Mouse (Mus musculus): ENCODE results near the gene Olfr391-ps. TPM values are rescaled to one million over a fixed set of nuclear protein-coding genes. Genes with fewer than 3 reads are reported as not detected.

Gene Olfr391-ps
- polyA plus RNA-seq (2014; fragmentation: Illumina TruSeq; extraction: RNeasy Lipid Tissue Mini Kit (QIAGEN cat#74804); ENCODE audit: low read depth, low replicate concordance), result not detected

DNA sequence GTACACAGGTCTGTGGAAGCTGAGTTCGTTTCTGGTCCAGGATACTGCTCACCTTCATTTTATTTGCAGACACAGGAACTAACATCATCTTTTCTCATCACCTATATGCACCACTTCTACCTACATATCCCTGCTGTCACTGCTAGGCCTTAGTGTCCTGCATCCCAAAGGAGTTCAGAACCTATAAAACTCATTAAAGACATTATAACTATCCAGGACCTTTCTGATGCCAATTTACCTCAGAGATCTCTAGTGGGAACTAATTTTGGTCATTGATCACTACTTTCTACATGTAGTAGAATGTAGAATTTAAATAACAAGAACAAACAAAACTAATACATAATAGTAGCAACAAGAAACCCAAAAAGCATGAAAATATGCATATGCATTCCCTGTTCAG is at the start of gene Olfr391-ps:
Olfr391-ps (minus strand) TSS at position 101 of the 400 bp plus-strand sequence.

GRCm38 (mm10) chr11:73851354-73851753 is 48.5 kb upstream of the Olfr391-ps start, which contains the start of gene Olfr393:
Olfr393 (minus strand) TSS chr11:73851454.

GRCm38 (mm10) chr11:73816949-73817348 is 14.1 kb upstream of the Olfr391-ps start, which contains the start of gene Olfr392:
Olfr392 (minus strand) TSS chr11:73817049.

DNA sequence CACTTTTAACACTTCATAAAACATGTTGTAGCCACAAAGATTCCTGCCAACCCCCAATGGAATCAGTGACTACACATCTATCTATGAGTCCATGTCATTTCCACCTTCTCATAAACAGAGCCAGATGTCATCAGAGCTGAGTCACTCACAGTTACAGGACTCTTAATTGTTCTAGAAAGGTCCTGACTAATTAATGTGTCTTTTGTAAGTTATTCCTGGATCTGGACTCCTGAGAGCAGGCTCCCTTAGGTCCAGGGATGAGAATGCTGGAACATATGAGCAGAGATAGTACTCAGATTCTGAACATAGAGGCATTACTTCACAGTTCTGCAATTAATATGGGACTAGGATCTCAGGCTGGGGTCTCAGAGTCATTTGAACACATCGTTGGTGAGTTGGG is 20.2 kb downstream of the Olfr391-ps start, which contains the start of gene Olfr390:
Olfr390 (plus strand) TSS at position 301 of the 400 bp plus-strand sequence.

DNA sequence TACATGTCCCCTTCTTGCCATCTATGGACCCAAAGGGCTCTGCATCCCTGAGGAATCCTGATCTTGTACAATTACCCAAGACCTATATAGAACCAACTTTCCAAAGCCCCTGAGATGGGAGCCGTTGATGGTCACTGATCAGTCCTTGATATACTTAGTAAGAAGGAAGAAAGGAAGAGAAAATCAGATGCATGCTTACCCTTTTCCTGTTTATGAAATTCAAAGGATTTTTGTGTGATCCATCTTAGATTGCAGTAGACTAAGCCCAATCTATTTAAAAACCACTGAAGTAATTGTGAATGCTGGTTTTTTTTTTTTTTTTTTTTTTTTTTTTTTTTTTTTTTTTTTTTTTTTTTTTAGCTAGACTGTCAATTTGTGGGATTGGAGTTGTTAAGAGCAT is 22.2 kb downstream of the Olfr391-ps start, which contains the start of gene Olfr389:
Olfr389 (minus strand) TSS at position 101 of the 400 bp plus-strand sequence.

Other genes starting within 250 kb of the Olfr391-ps start
- not detected for gene Olfr385, start 210.0 kb downstream of the Olfr391-ps start, polyA plus RNA-seq (2014; fragmentation: Illumina TruSeq; extraction: RNeasy Lipid Tissue Mini Kit (QIAGEN cat#74804); ENCODE audit: low read depth, low replicate concordance)
- not detected for gene Olfr384, start 204.5 kb downstream of the Olfr391-ps start, polyA plus RNA-seq (2014; fragmentation: Illumina TruSeq; extraction: RNeasy Lipid Tissue Mini Kit (QIAGEN cat#74804); ENCODE audit: low read depth, low replicate concordance)
- not detected for gene Zfp735, start 114.3 kb downstream of the Olfr391-ps start, polyA plus RNA-seq (2014; fragmentation: Illumina TruSeq; extraction: RNeasy Lipid Tissue Mini Kit (QIAGEN cat#74804); ENCODE audit: low read depth, low replicate concordance)
- gene Olfr389, start 22.3 kb downstream of the Olfr391-ps start, polyA plus RNA-seq (2014; fragmentation: Illumina TruSeq; extraction: RNeasy Lipid Tissue Mini Kit (QIAGEN cat#74804); ENCODE audit: low read depth, low replicate concordance), result not detected
- gene Olfr390, start 20.1 kb downstream of the Olfr391-ps start, polyA plus RNA-seq (2014; fragmentation: Illumina TruSeq; extraction: RNeasy Lipid Tissue Mini Kit (QIAGEN cat#74804); ENCODE audit: low read depth, low replicate concordance), result not detected
- not detected for gene Olfr392, start 14.0 kb upstream of the Olfr391-ps start, polyA plus RNA-seq (2014; fragmentation: Illumina TruSeq; extraction: RNeasy Lipid Tissue Mini Kit (QIAGEN cat#74804); ENCODE audit: low read depth, low replicate concordance)
- gene Olfr393, start 48.4 kb upstream of the Olfr391-ps start, polyA plus RNA-seq (2014; fragmentation: Illumina TruSeq; extraction: RNeasy Lipid Tissue Mini Kit (QIAGEN cat#74804); ENCODE audit: low read depth, low replicate concordance), result not detected
- gene Olfr394, start 87.7 kb upstream of the Olfr391-ps start, polyA plus RNA-seq (2014; fragmentation: Illumina TruSeq; extraction: RNeasy Lipid Tissue Mini Kit (QIAGEN cat#74804); ENCODE audit: low read depth, low replicate concordance), result not detected
- gene Olfr395, start 106.2 kb upstream of the Olfr391-ps start, polyA plus RNA-seq (2014; fragmentation: Illumina TruSeq; extraction: RNeasy Lipid Tissue Mini Kit (QIAGEN cat#74804); ENCODE audit: low read depth, low replicate concordance), result not detected
- not detected for gene Olfr23, start 133.6 kb upstream of the Olfr391-ps start, polyA plus RNA-seq (2014; fragmentation: Illumina TruSeq; extraction: RNeasy Lipid Tissue Mini Kit (QIAGEN cat#74804); ENCODE audit: low read depth, low replicate concordance)
- not detected for gene Olfr397, start 157.8 kb upstream of the Olfr391-ps start, polyA plus RNA-seq (2014; fragmentation: Illumina TruSeq; extraction: RNeasy Lipid Tissue Mini Kit (QIAGEN cat#74804); ENCODE audit: low read depth, low replicate concordance)
- gene Olfr398, start 187.4 kb upstream of the Olfr391-ps start, polyA plus RNA-seq (2014; fragmentation: Illumina TruSeq; extraction: RNeasy Lipid Tissue Mini Kit (QIAGEN cat#74804); ENCODE audit: low read depth, low replicate concordance), result not detected